Mouse (Mus musculus): ENCODE data around the gene Skp1a. TPM values are rescaled to one million over a fixed set of nuclear protein-coding genes. Genes with fewer than 3 reads are reported as not detected.
A peak's percentile ranks its signal among the peaks of the same experiment; 100 is the strongest.

Gene Skp1a
- polyA plus RNA-seq, 1 experiment from 2014 or later = 1,145 TPM

DNA sequence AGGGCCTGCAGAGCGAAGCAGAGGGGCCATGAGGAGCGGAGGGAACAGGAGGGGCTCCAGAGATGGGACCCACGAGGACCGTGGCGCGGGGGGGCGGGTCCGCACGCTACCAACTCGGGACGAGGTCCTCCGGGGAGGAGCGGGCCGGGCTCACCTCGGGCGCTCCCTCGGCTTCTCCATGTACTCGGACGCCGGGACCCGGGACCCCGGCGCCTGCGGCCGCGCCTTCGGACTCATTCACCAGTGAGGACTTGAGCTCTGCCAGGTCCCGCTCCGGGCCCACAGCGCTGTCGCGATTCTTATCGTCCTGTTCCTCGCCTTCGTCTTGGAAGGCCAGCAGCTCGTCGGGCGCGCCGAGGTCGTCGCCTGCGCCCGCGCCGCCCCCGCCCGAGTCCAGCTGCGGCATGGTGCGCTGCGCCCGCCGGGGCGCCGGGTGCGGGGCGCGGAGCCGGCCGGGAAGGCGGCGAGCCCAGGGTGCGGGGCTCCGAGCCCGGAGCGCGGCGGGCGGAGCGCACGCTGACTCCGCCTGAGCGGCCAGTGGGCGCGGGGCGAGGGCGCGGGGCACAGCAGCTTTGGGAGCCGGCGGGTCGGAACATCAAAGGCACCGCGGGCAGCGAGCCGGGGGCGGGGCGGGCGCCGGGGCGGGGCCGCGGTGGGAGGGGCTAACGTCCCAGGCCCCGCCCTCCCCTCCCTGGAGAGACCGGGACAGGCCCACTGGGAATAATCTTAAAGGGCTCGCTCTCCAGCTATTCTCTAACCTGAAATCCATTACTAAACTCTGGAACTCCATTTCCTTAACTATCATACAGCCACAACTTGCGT, 51.2 kb downstream of the Skp1a start, which contains the start of gene Tcf7:
Gene Tcf7, minus strand, starts transcription at position 241 of the 822 bp plus-strand sequence.
- WGBS = 2% methylated on average over 87 of the region's 97 CpGs
- Histone ChIP-seq H3K27me3 (peaks cover 13% of the 10 kb centered on the region; the same call in 1 of the 2 replicates), H3K4me3 (peak within 1 kb of the TSS; percentile 76), H3K4me1 (peaks cover 30% of the 10 kb centered on the region), H3K9ac (replicated peaks) (peak within 1 kb of the TSS; percentile 55), H3K9me3 (no peaks in the 10 kb centered on the region), H3K27ac (replicated peaks) (no peak within 1 kb of the TSS), H3K36me3 (no peaks in the 10 kb centered on the region), H3K4me2 (replicated peaks) (peak within 1 kb of the TSS; percentile 88)
- ATAC-seq (replicated peaks) = peak; percentile 79

DNA sequence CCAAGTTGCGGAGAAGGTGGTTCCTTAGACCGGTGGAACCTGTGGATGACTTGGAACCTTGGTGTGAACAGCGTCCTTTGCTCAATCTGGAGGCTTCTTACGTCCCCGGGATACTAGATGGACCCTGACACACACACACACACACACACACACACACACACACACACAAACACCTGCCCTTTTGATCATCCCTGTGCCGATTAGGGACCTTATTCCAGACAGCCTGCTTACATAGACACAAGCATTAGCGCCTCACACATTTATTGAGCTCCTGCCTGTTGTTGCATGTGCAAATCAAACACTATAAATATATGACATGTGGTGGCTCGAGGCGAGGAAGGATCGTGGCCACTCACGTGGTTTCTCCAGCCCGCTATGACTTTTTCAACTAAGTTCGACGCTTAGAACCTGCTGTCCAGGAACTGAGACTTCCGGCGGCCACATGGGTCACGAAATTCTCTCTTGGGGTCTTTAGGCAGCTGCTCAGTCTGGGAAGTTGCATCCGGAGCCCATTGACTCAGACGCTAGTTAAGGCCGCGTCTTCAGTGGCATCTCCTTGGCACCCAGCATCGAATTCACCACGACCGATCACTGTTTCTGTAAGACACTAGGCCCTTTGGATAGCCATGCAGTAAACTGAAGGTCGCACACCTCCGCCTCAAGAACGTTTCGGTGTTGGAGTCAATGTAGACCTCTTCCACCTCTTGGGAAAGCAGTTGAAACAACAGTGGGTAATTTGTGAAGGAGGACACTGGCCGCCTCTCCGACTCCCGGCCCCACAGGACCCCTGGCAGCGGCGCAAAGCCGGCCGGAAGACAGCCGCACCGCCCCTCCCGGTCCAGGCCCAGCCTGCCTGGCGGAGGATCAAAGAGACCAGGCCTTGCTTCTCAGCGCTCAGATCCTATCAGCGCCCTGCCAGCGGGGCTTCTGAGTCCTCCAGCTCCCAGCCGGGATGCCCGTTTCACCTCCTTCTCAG, 52.1 kb downstream of the Skp1a start:
- Histone ChIP-seq H3K4me3 (peak overlapping the region; percentile 76), H3K9ac (replicated peaks) (peak overlapping the region; percentile 55), H3K27ac (replicated peaks) (no peak overlapping the region), H3K27me3 (peaks cover 13% of the 10 kb centered on the region; the same call in 1 of the 2 replicates), H3K4me1 (peaks cover 30% of the 10 kb centered on the region), H3K4me2 (replicated peaks) (peak overlapping the region; percentile 88), H3K9me3 (no peaks in the 10 kb centered on the region), H3K36me3 (no peaks in the 10 kb centered on the region)
- ATAC-seq (replicated peaks) = peak; percentile 12; the same call in 1 of the 2 replicates
- WGBS = 11% methylated on average over 44 of the region's 44 CpGs

DNA sequence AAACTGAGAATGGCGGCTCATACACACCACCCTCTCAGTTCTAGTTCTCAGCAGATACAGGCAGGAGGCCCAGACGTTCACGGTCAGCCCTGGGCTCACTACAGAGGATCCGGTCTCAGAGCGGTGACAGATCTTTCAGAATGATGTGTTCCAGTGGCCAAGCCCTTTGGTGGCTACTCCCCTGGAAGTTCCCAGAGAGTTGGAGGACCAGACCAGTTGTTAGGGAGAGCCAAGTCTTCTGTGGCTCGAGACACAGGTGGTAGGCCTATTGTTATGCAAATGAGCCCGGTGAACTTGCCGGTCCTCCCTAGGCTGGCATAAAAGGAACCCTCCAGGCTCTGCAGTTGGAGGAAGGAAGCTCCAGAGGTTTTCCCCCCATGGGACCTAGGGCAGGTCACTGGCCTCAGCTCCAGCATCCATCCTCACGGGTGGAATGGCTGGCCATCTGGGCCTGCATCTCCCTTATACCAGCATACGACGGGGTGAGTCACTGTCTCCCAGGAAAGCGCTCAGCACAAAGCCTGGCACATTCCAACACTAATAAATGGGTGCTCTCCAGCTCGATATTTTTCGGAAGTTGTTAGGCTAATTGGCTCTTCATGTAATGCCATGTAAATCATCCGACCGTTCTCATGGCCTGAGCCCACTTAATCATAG, 54.6 kb downstream of the Skp1a start:
- H3K4me3 ChIP-seq = no peak overlapping the region
- no peak overlapping the region for H3K27ac ChIP-seq (replicated peaks)
- H3K9me3 ChIP-seq = no peaks in the 10 kb centered on the region
- peaks cover 13% of the 10 kb centered on the region; the same call in 1 of the 2 replicates for H3K27me3 ChIP-seq
- peaks cover 30% of the 10 kb centered on the region for H3K4me1 ChIP-seq
- no peaks in the 10 kb centered on the region for H3K36me3 ChIP-seq
- WGBS = 6% methylated on average over 16 of the region's 16 CpGs
- no peak overlapping the region for H3K4me2 ChIP-seq (replicated peaks)
- no peak overlapping the region for H3K9ac ChIP-seq (replicated peaks)
- no peak for ATAC-seq (replicated peaks)

DNA sequence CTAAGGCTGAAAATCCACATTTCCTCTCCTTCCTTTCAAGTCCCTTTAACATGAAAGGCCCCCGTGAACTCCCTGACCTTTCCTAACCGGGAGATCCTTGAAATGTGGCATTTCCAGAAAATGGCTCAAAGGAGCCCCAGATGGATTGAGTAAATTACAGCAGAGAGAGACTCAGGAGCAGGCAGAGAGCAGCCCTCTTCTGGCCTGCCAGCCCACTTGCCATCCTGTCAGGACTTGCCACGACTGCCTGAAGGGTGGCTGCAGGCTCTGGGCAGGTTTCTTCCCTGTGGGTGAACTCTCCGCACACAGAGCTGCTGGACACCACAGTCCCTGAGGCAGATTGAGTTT, 55.1 kb downstream of the Skp1a start:
- H3K9me3 ChIP-seq = no peaks in the 10 kb centered on the region
- H3K4me1 ChIP-seq = peaks cover 30% of the 10 kb centered on the region
- no peak overlapping the region for H3K27ac ChIP-seq (replicated peaks)
- WGBS = 9% methylated on average over 4 of the region's 4 CpGs
- H3K27me3 ChIP-seq = peaks cover 13% of the 10 kb centered on the region; the same call in 1 of the 2 replicates
- no peak for ATAC-seq (replicated peaks)
- no peak overlapping the region for H3K4me2 ChIP-seq (replicated peaks)
- no peaks in the 10 kb centered on the region for H3K36me3 ChIP-seq
- H3K9ac ChIP-seq (replicated peaks) = no peak overlapping the region
- no peak overlapping the region for H3K4me3 ChIP-seq

DNA sequence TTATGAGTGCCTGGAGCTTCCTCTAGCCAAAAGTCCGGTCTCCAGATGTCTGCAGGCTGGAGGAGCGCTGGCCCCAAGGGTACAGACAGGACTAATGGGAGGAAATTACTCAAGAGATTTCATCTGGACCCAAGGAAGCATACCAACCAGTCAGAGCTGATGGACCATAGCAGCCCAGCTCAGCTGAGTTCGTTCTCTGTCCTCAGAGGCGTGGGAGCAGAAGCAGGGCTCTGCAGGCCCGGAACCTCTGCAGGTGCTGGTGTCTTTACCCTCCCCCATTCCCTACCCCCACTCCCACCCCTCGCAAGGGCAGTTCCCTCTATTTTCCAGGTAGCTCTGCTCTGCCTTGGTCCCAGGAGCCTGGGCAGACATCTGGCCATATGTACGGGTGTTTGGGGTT, 60.6 kb downstream of the Skp1a start:
- H3K9ac ChIP-seq (replicated peaks) = no peak overlapping the region
- H3K27me3 ChIP-seq = no peaks in the 10 kb centered on the region
- no peak overlapping the region for H3K4me3 ChIP-seq
- no peaks in the 10 kb centered on the region for H3K9me3 ChIP-seq
- H3K36me3 ChIP-seq = no peaks in the 10 kb centered on the region
- WGBS = 85% methylated on average over 7 of the region's 7 CpGs
- no peak for ATAC-seq (replicated peaks)
- no peak overlapping the region for H3K4me2 ChIP-seq (replicated peaks)
- H3K4me1 ChIP-seq = no peaks in the 10 kb centered on the region
- no peak overlapping the region for H3K27ac ChIP-seq (replicated peaks)

DNA sequence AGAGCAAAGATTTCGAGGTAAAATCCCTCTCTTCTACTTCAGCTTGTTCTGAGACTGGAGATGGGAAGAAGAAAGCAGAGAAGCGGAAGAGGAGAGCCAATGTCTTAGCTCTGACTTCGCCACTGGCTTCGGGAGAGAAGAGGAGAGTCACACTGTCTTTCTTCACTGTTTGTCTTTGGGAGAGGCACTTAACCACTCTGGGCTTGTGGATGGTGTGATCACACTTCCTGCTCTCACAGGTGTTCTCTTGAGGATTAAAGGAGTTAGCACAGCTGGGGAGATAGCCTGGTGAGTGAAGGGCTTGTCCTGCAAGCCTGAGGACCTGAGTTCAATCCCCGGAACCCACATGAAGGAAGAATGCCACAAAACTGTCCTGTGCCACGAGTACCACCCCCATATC, 61.1 kb downstream of the Skp1a start:
- Histone ChIP-seq H3K27ac (replicated peaks) (no peak overlapping the region), H3K27me3 (no peaks in the 10 kb centered on the region), H3K9ac (replicated peaks) (no peak overlapping the region), H3K36me3 (no peaks in the 10 kb centered on the region), H3K9me3 (no peaks in the 10 kb centered on the region), H3K4me3 (no peak overlapping the region), H3K4me2 (replicated peaks) (no peak overlapping the region), H3K4me1 (no peaks in the 10 kb centered on the region)
- ATAC-seq (replicated peaks) = no peak
- WGBS = 76% methylated on average over 6 of the region's 6 CpGs

DNA sequence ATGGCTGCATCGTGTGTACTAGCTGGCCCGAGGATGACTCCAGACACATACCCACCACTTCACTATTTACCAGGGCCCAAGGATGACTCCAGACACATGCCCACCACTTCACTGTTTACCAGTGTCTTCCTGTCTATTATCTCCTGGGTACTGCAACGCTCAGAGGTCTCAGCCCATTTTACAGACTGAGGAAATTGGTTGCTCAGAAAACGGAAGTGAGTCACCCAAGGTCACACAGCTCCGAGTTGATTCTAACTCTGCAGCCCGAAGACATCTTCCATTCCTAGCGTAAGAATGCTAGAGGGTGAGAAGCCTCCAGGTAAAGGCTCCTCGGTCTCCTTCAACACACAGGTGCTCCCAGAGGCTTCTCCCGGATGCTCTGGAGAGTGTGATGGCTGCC, 62.3 kb downstream of the Skp1a start:
- no peak for ATAC-seq (replicated peaks)
- H3K9ac ChIP-seq (replicated peaks) = no peak overlapping the region
- 85% methylated on average over 9 of the region's 9 CpGs for WGBS
- no peaks in the 10 kb centered on the region for H3K9me3 ChIP-seq
- H3K4me3 ChIP-seq = no peak overlapping the region
- H3K4me2 ChIP-seq (replicated peaks) = no peak overlapping the region
- H3K27me3 ChIP-seq = no peaks in the 10 kb centered on the region
- H3K27ac ChIP-seq (replicated peaks) = no peak overlapping the region
- no peaks in the 10 kb centered on the region for H3K36me3 ChIP-seq
- H3K4me1 ChIP-seq = no peaks in the 10 kb centered on the region

Other genes with a start within 250 kb of the Skp1a start
- 289 and 290 TPM in 2 replicates for gene Ube2b, start 231.2 kb upstream of the Skp1a start, polyA plus RNA-seq (2015; fragmentation: Nextera tagmentation; extraction: Ambion mirVana)
- 23.9 and 25.3 TPM in 2 replicates for gene Cdkl3, start 227.8 kb upstream of the Skp1a start, polyA plus RNA-seq (2015; fragmentation: Nextera tagmentation; extraction: Ambion mirVana)
- 116 and 129 TPM in 2 replicates for gene Ppp2ca, start 133.3 kb upstream of the Skp1a start, polyA plus RNA-seq (2015; fragmentation: Nextera tagmentation; extraction: Ambion mirVana)
- not detected in 2 replicates for gene Olfr1373, start 86.5 kb upstream of the Skp1a start, polyA plus RNA-seq (2015; fragmentation: Nextera tagmentation; extraction: Ambion mirVana)
- gene Olfr1371, start 18.0 kb upstream of the Skp1a start, polyA plus RNA-seq (2015; fragmentation: Nextera tagmentation; extraction: Ambion mirVana) = not detected in 2 replicates
- gene Tcf7, start 51.0 kb downstream of the Skp1a start, polyA plus RNA-seq (2015; fragmentation: Nextera tagmentation; extraction: Ambion mirVana) = 3.4 and 4.2 TPM in 2 replicates
- 272 and 293 TPM in 2 replicates for gene Vdac1, start 128.9 kb downstream of the Skp1a start, polyA plus RNA-seq (2015; fragmentation: Nextera tagmentation; extraction: Ambion mirVana)
- 112 and 118 TPM in 2 replicates for gene 9530068E07Rik, start 164.4 kb downstream of the Skp1a start, polyA plus RNA-seq (2015; fragmentation: Nextera tagmentation; extraction: Ambion mirVana)

Data from forebrain, embryonic 15.5 days (tissue).